Mouse (Mus musculus): ENCODE results near the gene Gm20498. TPM values are rescaled to one million over a fixed set of nuclear protein-coding genes. Genes with fewer than 3 reads are reported as not detected.

The Gm20498 gene
- total RNA-seq (2014; rRNA removed) (23.0 and 45.1 TPM in 2 replicates), polyA plus RNA-seq (2015; fragmentation: Nextera tagmentation; extraction: Ambion mirVana) (43.6 and 49.4 TPM in 2 replicates)

- H3K9ac ChIP-seq (replicated peaks; ENCODE audit: low read length), result peak within 1 kb of the TSS; percentile 78
- under 1% methylated on average over 46 of the region's 46 CpGs for WGBS
- no peaks in the 10 kb centered on the region for H3K27me3 ChIP-seq (ENCODE audit: insufficient read depth, low read length)
- H3K27ac ChIP-seq, result peak within 1 kb of the TSS; percentile 87
- peak within 1 kb of the TSS; percentile 62 for H3K4me2 ChIP-seq (ENCODE audit: low read depth, low read length)
- ATAC-seq, result peak; percentile 96
- TF ChIP-seq CTCF (IDR thresholded peaks at IDR 0.05; ENCODE audit: low read depth), result no peak
- H3K4me3 ChIP-seq (ENCODE audit: low read length), result peak within 1 kb of the TSS; percentile 86
- 0 out of 2 replicates have a peak, but pooled peaks cover 8% of the 10 kb centered on the region for H3K4me1 ChIP-seq (ENCODE audit: insufficient read depth, low read length)
- no peaks in the 10 kb centered on the region for H3K36me3 ChIP-seq (ENCODE audit: insufficient read depth, low read length)
- no peaks in the 10 kb centered on the region for H3K9me3 ChIP-seq (ENCODE audit: low read length)
- DNase-seq (ENCODE audit: low spot score), result peak; percentile 91
These were observed at the start of gene Gm20498, which contains the start of gene Synj2bp for GRCm38 (mm10) chr12:81532316-81533028. Gene Gm20498 (minus strand): TSS chr12:81532905. Gene Synj2bp (minus strand): TSS chr12:81532911.

GRCm38 (mm10) chr12:81568374-81568773 lies 35.7 kb upstream of the Gm20498 start, which contains the start of gene Adam21:
Gene Adam21 (minus strand): TSS chr12:81568474.
- Histone ChIP-seq H3K27ac (no peak within 1 kb of the TSS), H3K9me3 (ENCODE audit: low read length) (no peaks in the 10 kb centered on the region), H3K9ac (replicated peaks; ENCODE audit: low read length) (no peak within 1 kb of the TSS), H3K27me3 (ENCODE audit: insufficient read depth, low read length) (no peaks in the 10 kb centered on the region), H3K4me2 (ENCODE audit: low read depth, low read length) (no peak within 1 kb of the TSS), H3K4me3 (ENCODE audit: low read length) (no peak within 1 kb of the TSS), H3K36me3 (ENCODE audit: insufficient read depth, low read length) (peaks cover 5% of the 10 kb centered on the region; the same call in 1 of the 2 replicates), H3K4me1 (ENCODE audit: insufficient read depth, low read length) (no peaks in the 10 kb centered on the region)
- 88% methylated on average over 1 of the region's 1 CpGs for WGBS
- DNase-seq (ENCODE audit: low spot score), result no peak
- no peak for TF ChIP-seq CTCF (IDR thresholded peaks at IDR 0.05; ENCODE audit: low read depth)
- no peak for ATAC-seq

GRCm38 (mm10) chr12:81567931-81568330 lies 35.2 kb upstream of the Gm20498 start:
- H3K27me3 ChIP-seq (ENCODE audit: insufficient read depth, low read length), result no peaks in the 10 kb centered on the region
- H3K4me3 ChIP-seq (ENCODE audit: low read length), result no peak overlapping the region
- H3K9ac ChIP-seq (replicated peaks; ENCODE audit: low read length), result no peak overlapping the region
- ATAC-seq (no peak), DNase-seq (ENCODE audit: low spot score) (no peak)
- H3K4me1 ChIP-seq (ENCODE audit: insufficient read depth, low read length), result no peaks in the 10 kb centered on the region
- no peak for TF ChIP-seq CTCF (IDR thresholded peaks at IDR 0.05; ENCODE audit: low read depth)
- H3K9me3 ChIP-seq (ENCODE audit: low read length), result no peaks in the 10 kb centered on the region
- WGBS, result 71% methylated on average over 5 of the region's 5 CpGs
- H3K4me2 ChIP-seq (ENCODE audit: low read depth, low read length), result no peak overlapping the region
- H3K36me3 ChIP-seq (ENCODE audit: insufficient read depth, low read length), result peaks cover 2% of the 10 kb centered on the region; the same call in 1 of the 2 replicates
- H3K27ac ChIP-seq, result no peak overlapping the region

- 95% methylated on average over 3 of the region's 3 CpGs for WGBS
- no peak for ATAC-seq
- TF ChIP-seq CTCF (IDR thresholded peaks at IDR 0.05; ENCODE audit: low read depth), result no peak
These were observed 31.5 kb upstream of the Gm20498 start for GRCm38 (mm10) chr12:81564173-81564572.

GRCm38 (mm10) chr12:81549286-81549685 lies 16.6 kb upstream of the Gm20498 start:
- TF ChIP-seq CTCF (IDR thresholded peaks at IDR 0.05; ENCODE audit: low read depth), result no peak
- 89% methylated on average over 3 of the region's 3 CpGs for WGBS
- H3K9me3 ChIP-seq (ENCODE audit: low read length), result no peaks in the 10 kb centered on the region

More at GRCm38 (mm10) chr12:81564173-81564572, 31.5 kb upstream of the Gm20498 start:
- no peak overlapping the region for H3K4me2 ChIP-seq (ENCODE audit: low read depth, low read length)
- H3K27ac ChIP-seq, result no peak overlapping the region
- H3K4me1 ChIP-seq (ENCODE audit: insufficient read depth, low read length), result no peaks in the 10 kb centered on the region
- no peaks in the 10 kb centered on the region for H3K27me3 ChIP-seq (ENCODE audit: insufficient read depth, low read length)
- H3K9ac ChIP-seq (replicated peaks; ENCODE audit: low read length), result no peak overlapping the region
- H3K9me3 ChIP-seq (ENCODE audit: low read length), result no peaks in the 10 kb centered on the region
- H3K36me3 ChIP-seq (ENCODE audit: insufficient read depth, low read length), result no peaks in the 10 kb centered on the region
- no peak overlapping the region for H3K4me3 ChIP-seq (ENCODE audit: low read length)
- DNase-seq (ENCODE audit: low spot score), result no peak

GRCm38 (mm10) chr12:81547163-81547562 lies 14.5 kb upstream of the Gm20498 start:
- no peak for TF ChIP-seq CTCF (IDR thresholded peaks at IDR 0.05; ENCODE audit: low read depth)
- Histone ChIP-seq H3K4me1 (ENCODE audit: insufficient read depth, low read length) (no peaks in the 10 kb centered on the region), H3K9ac (replicated peaks; ENCODE audit: low read length) (no peak overlapping the region), H3K9me3 (ENCODE audit: low read length) (no peaks in the 10 kb centered on the region), H3K36me3 (ENCODE audit: insufficient read depth, low read length) (no peaks in the 10 kb centered on the region), H3K27me3 (ENCODE audit: insufficient read depth, low read length) (no peaks in the 10 kb centered on the region), H3K27ac (no peak overlapping the region), H3K4me2 (ENCODE audit: low read depth, low read length) (no peak overlapping the region), H3K4me3 (ENCODE audit: low read length) (no peak overlapping the region)
- ATAC-seq (no peak), DNase-seq (ENCODE audit: low spot score) (no peak)
- 72% methylated on average over 4 of the region's 4 CpGs for WGBS

More at GRCm38 (mm10) chr12:81549286-81549685, 16.6 kb upstream of the Gm20498 start:
- H3K27ac ChIP-seq, result no peak overlapping the region
- H3K36me3 ChIP-seq (ENCODE audit: insufficient read depth, low read length), result no peaks in the 10 kb centered on the region
- ATAC-seq (no peak), DNase-seq (ENCODE audit: low spot score) (no peak)
- H3K9ac ChIP-seq (replicated peaks; ENCODE audit: low read length), result no peak overlapping the region
- no peak overlapping the region for H3K4me3 ChIP-seq (ENCODE audit: low read length)
- H3K4me1 ChIP-seq (ENCODE audit: insufficient read depth, low read length), result no peaks in the 10 kb centered on the region
- no peaks in the 10 kb centered on the region for H3K27me3 ChIP-seq (ENCODE audit: insufficient read depth, low read length)
- no peak overlapping the region for H3K4me2 ChIP-seq (ENCODE audit: low read depth, low read length)

GRCm38 (mm10) chr12:81533029-81533419 lies 319 bp upstream of the Gm20498 start:
- H3K27ac ChIP-seq, result peak overlapping the region; percentile 87
- ATAC-seq, result peak; percentile 62

More at GRCm38 (mm10) chr12:81533029-81533419, 319 bp upstream of the Gm20498 start:
- peak overlapping the region; percentile 62 for H3K4me2 ChIP-seq (ENCODE audit: low read depth, low read length)
- H3K36me3 ChIP-seq (ENCODE audit: insufficient read depth, low read length), result no peaks in the 10 kb centered on the region
- DNase-seq (ENCODE audit: low spot score), result peak; percentile 3
- H3K4me1 ChIP-seq (ENCODE audit: insufficient read depth, low read length), result 0 out of 2 replicates have a peak, but pooled peaks cover 8% of the 10 kb centered on the region
- no peak for TF ChIP-seq CTCF (IDR thresholded peaks at IDR 0.05; ENCODE audit: low read depth)
- H3K9me3 ChIP-seq (ENCODE audit: low read length), result no peaks in the 10 kb centered on the region
- H3K27me3 ChIP-seq (ENCODE audit: insufficient read depth, low read length), result no peaks in the 10 kb centered on the region
- peak overlapping the region; percentile 86 for H3K4me3 ChIP-seq (ENCODE audit: low read length)
- 36% methylated on average over 4 of the region's 4 CpGs for WGBS
- H3K9ac ChIP-seq (replicated peaks; ENCODE audit: low read length), result peak overlapping the region; percentile 78
